Mouse (Mus musculus): ENCODE data around the gene Ehbp1l1. TPM values are rescaled to one million over a fixed set of nuclear protein-coding genes. Genes with fewer than 3 reads are reported as not detected.

Gene Ehbp1l1
- polyA plus RNA-seq, 1 experiment from 2014 or later = 9.3 TPM

DNA sequence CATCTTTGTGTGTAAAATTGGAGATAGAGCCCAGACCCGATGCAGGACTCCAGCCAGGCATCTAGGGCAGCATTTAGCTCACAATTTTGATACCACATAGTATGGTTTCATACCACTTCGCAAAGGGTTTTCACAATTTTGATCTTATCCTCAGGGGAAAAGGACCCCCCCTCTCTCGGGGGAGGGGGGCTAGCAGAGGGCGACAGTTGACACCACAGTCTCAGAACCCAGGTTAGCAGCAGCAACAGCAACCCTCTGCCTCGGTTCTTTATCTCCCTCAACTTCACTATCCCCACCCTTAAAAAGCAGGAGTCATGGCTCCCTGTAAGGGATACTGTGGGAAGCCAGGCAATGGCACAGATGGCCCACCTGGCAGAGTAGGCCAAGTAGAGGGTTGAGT is 12.9 kb downstream of the Ehbp1l1 start:
- 83% methylated on average over 5 of the region's 5 CpGs for WGBS
- peaks cover 84% of the 10 kb centered on the region for H3K36me3 ChIP-seq
- no peak for DNase-seq (ENCODE audit: low spot score)
- no peak overlapping the region for H3K27ac ChIP-seq (replicated peaks)
- H3K4me1 ChIP-seq = peaks cover 37% of the 10 kb centered on the region
- H3K27me3 ChIP-seq (ENCODE audit: low read depth, poor library complexity, severe bottlenecking) = peaks cover 23% of the 10 kb centered on the region
- H3K4me3 ChIP-seq = no peak overlapping the region
- H3K9me3 ChIP-seq (replicated peaks) = no peaks in the 10 kb centered on the region

DNA sequence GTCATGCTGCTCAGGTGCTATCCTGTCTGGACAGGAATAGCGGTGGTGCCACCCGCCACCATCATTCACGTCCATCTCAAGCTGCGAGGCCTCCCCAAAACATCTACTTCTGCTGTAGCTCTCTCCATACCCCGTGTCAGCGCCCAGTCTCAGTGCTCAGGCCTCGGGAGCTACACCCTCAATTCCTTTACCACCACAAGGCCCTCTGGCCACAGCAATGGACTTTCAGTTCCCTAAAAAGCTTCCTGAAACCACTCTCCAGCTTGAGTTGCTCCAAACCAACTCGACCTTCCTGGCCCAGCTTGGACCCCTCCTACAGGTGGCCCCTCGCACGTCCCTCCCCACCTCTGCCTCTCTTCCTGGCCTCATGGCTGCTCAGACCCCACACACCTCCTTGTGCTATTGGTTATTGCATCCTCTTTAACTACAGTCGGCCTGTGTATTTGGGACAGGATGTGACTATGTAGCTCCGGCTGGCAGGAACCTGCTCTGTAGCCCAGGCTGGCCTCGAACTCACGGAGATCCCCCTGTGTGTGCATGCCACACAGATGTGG is 14.1 kb downstream of the Ehbp1l1 start:
- Histone ChIP-seq H3K9me3 (replicated peaks) (no peaks in the 10 kb centered on the region), H3K27ac (replicated peaks) (no peak overlapping the region), H3K36me3 (peaks cover 83% of the 10 kb centered on the region), H3K27me3 (ENCODE audit: low read depth, poor library complexity, severe bottlenecking) (peaks cover 13% of the 10 kb centered on the region), H3K4me1 (peaks cover 30% of the 10 kb centered on the region), H3K4me3 (no peak overlapping the region)
- WGBS = 92% methylated on average over 14 of the region's 14 CpGs
- no peak for DNase-seq (ENCODE audit: low spot score)

DNA sequence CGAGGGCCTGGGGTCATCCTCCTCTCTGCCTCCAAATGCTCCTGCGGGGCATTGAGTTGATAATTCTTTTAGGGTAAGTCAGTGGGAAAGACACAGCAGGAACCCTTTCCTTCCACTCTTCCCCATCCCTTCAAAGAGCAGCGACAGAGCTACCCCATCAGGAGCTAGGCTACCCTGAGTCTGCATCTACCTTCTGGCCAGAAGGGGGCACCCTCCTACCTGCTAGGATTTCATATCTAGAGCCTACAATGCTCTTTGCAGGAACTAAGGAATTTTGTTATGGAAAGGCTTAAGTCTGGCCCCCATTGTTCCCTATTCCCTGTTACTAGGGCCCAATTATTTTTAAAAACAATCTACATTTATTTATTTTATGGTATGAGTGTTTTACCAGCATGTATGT is 14.9 kb downstream of the Ehbp1l1 start:
- H3K4me1 ChIP-seq = peaks cover 23% of the 10 kb centered on the region
- DNase-seq (ENCODE audit: low spot score) = peak; percentile 52
- no peak overlapping the region for H3K4me3 ChIP-seq
- H3K9me3 ChIP-seq (replicated peaks) = no peaks in the 10 kb centered on the region
- H3K36me3 ChIP-seq = peaks cover 85% of the 10 kb centered on the region
- WGBS = 2% methylated on average over 3 of the region's 3 CpGs
- H3K27ac ChIP-seq (replicated peaks) = no peak overlapping the region
- H3K27me3 ChIP-seq (ENCODE audit: low read depth, poor library complexity, severe bottlenecking) = peaks cover 8% of the 10 kb centered on the region; the same call in 1 of the 2 replicates

DNA sequence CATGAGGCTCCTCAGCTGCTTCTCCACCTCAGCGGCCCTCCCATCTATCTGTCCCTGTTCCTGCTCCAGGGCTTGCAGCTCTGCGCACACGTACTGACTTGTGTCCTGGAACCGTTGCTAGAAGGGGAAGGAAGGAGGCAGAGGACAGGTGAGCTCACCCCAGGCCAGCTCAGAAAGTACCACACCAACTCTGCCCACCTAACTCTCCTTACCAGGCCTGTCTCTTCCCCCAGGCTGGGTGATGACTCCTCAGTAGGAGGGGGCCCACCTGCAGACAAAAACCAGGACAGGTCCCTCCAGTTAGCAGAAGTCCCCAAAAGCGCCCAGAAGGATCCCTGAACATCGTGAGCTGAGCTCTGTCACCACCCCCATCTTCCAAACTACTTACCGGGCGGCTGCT is 15.5 kb downstream of the Ehbp1l1 start:
- H3K4me3 ChIP-seq = no peak overlapping the region
- peaks cover 85% of the 10 kb centered on the region for H3K36me3 ChIP-seq
- H3K9me3 ChIP-seq (replicated peaks) = no peaks in the 10 kb centered on the region
- H3K4me1 ChIP-seq = peaks cover 16% of the 10 kb centered on the region
- no peak overlapping the region for H3K27ac ChIP-seq (replicated peaks)
- WGBS = 78% methylated on average over 8 of the region's 8 CpGs
- DNase-seq (ENCODE audit: low spot score) = no peak
- peaks cover 2% of the 10 kb centered on the region; the same call in 1 of the 2 replicates for H3K27me3 ChIP-seq (ENCODE audit: low read depth, poor library complexity, severe bottlenecking)

DNA sequence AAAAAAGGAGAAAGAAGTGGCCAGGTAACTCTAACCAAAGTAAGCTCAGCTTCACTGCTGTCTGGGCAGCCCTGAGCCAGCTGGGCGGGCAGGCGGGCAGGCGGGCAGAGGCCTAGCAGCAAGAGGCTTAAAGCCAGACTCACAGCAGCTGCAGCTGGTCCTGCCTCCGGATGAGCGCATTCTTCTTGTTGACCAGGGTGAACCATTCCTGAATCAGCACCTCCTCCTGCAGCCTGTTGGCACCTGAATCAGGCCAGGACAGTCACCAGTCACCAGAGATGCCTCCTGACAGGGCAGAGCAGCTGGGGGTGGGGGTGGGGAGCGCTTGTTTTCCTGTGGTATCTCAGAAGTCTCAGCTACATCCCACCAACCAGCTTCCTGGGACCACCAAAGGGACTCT is 16.0 kb downstream of the Ehbp1l1 start:
- WGBS = 91% methylated on average over 6 of the region's 6 CpGs
- H3K4me1 ChIP-seq = peaks cover 15% of the 10 kb centered on the region

DNA sequence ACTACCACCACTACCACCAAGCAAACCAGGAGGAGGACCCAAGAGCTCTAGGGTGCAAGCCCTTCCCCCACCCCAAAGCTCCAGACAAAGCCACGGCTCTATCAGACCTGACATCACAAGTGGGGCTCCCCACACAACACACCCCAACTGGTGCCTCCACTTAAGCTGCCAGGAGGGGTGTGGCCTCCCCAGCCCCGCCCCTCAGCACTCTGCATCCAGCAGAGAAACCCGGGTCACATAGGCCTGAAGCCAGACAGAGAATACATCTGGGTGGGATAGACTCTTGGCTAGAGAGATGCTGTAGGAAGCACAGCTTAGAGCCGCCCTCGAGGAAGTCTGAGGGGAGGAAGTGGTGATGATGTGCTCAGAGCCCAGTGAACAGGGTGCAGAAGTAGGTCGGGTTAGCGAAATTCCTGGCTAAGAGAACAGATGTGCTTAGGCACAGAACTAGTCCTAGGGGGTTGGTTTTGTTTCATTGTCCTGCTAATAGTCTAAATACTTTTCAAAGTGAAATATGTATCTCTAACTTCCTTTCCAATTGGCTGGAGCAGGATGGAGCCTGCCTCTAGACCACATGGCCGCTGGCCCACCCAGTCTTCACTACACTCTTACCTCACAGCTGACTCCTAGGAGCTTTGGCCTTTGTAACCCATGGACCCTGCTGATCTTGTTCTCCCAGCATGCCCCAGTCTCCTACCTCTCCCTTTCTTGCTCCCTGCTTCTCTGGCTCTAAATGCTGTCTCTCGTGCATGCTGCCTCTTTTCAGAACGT is 21.1 kb downstream of the Ehbp1l1 start:
- Histone ChIP-seq H3K4me3 (no peak overlapping the region), H3K36me3 (peaks cover 74% of the 10 kb centered on the region), H3K27me3 (ENCODE audit: low read depth, poor library complexity, severe bottlenecking) (no peaks in the 10 kb centered on the region), H3K27ac (replicated peaks) (0 out of 2 replicates have a peak overlapping the region, but pooled peaks have one; percentile 4), H3K4me1 (peaks cover 11% of the 10 kb centered on the region), H3K9me3 (replicated peaks) (no peaks in the 10 kb centered on the region)
- DNase-seq (ENCODE audit: low spot score) = no peak
- WGBS = 54% methylated on average over 10 of the region's 10 CpGs

More for the DNA sequence above, 16.0 kb downstream of the Ehbp1l1 start:
- no peaks in the 10 kb centered on the region for H3K27me3 ChIP-seq (ENCODE audit: low read depth, poor library complexity, severe bottlenecking)
- H3K9me3 ChIP-seq (replicated peaks) = no peaks in the 10 kb centered on the region
- no peak overlapping the region for H3K27ac ChIP-seq (replicated peaks)
- H3K36me3 ChIP-seq = peaks cover 81% of the 10 kb centered on the region
- H3K4me3 ChIP-seq = no peak overlapping the region
- DNase-seq (ENCODE audit: low spot score) = no peak

DNA sequence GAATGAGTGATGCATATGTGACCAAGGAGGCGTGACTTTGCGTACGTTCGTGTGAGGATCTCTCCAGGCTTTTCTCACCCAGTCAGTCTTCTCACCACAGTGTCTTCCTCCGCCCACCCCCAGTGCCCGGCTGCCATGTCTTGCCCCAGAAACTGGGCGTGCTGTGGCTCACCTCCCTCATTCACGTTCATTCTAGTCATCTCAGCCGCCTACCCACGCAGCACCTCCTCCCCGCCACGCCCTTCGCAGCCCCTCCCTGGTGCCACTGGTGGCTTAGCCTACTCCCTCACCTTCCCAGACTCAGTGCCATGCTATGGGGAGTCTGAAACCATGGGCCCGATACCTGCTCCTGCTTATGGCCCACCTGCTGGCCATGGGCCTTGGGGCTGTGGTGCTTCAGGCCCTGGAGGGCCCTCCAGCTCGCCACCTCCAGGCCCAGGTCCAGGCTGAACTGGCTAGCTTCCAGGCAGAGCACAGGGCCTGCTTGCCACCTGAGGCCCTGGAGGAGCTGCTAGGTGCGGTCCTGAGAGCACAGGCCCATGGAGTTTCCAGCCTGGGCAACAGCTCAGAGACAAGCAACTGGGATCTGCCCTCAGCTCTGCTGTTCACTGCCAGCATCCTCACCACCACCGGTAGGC is 21.8 kb downstream of the Ehbp1l1 start, which contains the start of gene Kcnk7:
Gene Kcnk7 (plus strand): TSS at position 205 of the 638 bp plus-strand sequence.
- Histone ChIP-seq H3K9me3 (replicated peaks) (no peaks in the 10 kb centered on the region), H3K4me3 (no peak within 1 kb of the TSS), H3K36me3 (peaks cover 74% of the 10 kb centered on the region), H3K27me3 (ENCODE audit: low read depth, poor library complexity, severe bottlenecking) (no peaks in the 10 kb centered on the region), H3K4me1 (peaks cover 11% of the 10 kb centered on the region), H3K27ac (replicated peaks) (0 out of 2 replicates have a peak within 1 kb of the TSS, but pooled peaks have one; percentile 4)
- no peak for DNase-seq (ENCODE audit: low spot score)
- 73% methylated on average over 17 of the region's 17 CpGs for WGBS

DNA sequence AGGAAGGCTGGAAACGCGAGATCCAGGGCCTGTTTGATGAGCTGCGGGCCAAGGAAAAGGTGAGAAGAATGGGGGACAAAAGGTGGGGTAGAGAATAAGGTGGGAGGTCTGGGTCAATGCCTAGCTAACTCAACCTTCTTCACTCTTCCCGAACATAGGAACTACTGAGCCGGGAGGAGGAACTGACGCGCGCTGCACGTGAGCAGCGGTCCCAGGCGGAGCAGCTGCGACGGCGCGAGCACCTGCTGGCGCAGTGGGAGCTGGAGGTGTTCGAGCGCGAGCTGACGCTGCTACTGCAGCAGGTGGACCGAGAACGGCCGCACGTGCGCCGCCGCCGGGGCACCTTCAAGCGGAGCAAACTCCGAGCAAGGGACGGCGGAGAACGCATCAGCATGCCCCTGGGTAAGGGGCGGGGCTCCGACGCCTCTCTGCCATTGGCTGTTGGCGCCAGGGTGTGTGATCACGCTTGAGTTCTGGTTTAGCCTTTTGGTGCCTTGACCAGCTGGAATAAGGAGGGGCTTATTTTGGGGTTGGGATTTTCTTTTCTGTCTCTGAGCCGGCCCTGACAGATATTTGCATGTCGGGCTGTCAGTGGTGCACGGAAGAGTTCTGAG is 30.2 kb downstream of the Ehbp1l1 start:
- peaks cover 94% of the 10 kb centered on the region for H3K36me3 ChIP-seq
- H3K27ac ChIP-seq (replicated peaks) = peak overlapping the region; percentile 47; the same call in 1 of the 2 replicates
- no peaks in the 10 kb centered on the region for H3K9me3 ChIP-seq (replicated peaks)
- 10% methylated on average over 41 of the region's 41 CpGs for WGBS
- peaks cover 20% of the 10 kb centered on the region for H3K27me3 ChIP-seq (ENCODE audit: low read depth, poor library complexity, severe bottlenecking)
- peak overlapping the region; percentile 51 for H3K4me3 ChIP-seq
- peaks cover 41% of the 10 kb centered on the region for H3K4me1 ChIP-seq
- peak; percentile 67 for DNase-seq (ENCODE audit: low spot score)

DNA sequence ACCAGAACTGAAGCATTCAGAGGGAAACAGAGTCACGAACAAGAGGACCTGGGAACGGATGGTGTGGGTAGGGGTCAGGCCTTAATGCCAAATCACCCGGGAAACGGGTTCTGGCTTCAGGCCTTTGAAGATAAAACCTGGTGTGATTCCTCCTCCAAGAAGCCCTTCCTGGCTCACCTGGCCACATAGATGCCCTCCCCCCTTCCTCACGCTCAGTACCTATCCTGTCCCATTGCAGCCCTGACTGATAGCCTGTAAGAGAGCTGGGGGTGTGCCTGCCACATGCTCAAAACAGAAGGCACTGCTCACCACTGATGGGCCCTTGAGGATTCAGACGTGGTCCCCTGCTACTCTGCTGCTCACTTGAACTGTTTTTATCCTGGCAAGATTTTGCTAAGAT is 32.3 kb downstream of the Ehbp1l1 start:
- H3K27me3 ChIP-seq (ENCODE audit: low read depth, poor library complexity, severe bottlenecking) = peaks cover 20% of the 10 kb centered on the region
- 87% methylated on average over 6 of the region's 6 CpGs for WGBS
- H3K36me3 ChIP-seq = peaks cover 79% of the 10 kb centered on the region
- H3K27ac ChIP-seq (replicated peaks) = no peak overlapping the region
- H3K4me1 ChIP-seq = peaks cover 59% of the 10 kb centered on the region
- DNase-seq (ENCODE audit: low spot score) = no peak
- no peak overlapping the region for H3K4me3 ChIP-seq
- H3K9me3 ChIP-seq (replicated peaks) = no peaks in the 10 kb centered on the region

DNA sequence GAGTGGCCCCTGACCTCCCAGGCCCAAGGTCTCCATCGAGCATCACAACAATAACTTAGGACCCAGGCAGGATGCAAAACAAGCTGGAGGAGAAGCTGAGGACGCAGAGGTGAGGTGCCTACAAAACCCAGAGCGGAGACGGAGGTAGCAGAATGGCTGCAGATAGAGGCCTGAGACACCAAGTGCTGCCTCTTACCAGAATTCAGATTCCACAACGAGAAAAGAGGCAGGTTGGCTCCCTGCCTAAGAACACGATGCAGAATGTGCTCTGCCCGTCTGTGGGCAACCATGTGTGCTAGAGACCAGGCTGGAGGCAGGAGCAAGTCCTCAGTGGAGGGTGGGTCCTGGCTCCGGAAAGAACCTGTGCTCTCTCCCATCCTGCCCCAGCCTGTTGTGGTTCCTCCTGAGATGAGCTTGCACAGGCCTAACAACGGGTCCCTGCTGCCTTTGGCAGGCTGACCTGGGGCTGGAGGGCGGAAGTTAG is 33.2 kb downstream of the Ehbp1l1 start:
- peaks cover 62% of the 10 kb centered on the region for H3K4me1 ChIP-seq
- peaks cover 20% of the 10 kb centered on the region for H3K27me3 ChIP-seq (ENCODE audit: low read depth, poor library complexity, severe bottlenecking)
- H3K36me3 ChIP-seq = peaks cover 70% of the 10 kb centered on the region
- no peak for DNase-seq (ENCODE audit: low spot score)
- H3K9me3 ChIP-seq (replicated peaks) = no peaks in the 10 kb centered on the region
- WGBS = 79% methylated on average over 10 of the region's 10 CpGs
- H3K4me3 ChIP-seq = peak overlapping the region; percentile 90
- H3K27ac ChIP-seq (replicated peaks) = 0 out of 2 replicates have a peak overlapping the region, but pooled peaks have one; percentile 59

DNA sequence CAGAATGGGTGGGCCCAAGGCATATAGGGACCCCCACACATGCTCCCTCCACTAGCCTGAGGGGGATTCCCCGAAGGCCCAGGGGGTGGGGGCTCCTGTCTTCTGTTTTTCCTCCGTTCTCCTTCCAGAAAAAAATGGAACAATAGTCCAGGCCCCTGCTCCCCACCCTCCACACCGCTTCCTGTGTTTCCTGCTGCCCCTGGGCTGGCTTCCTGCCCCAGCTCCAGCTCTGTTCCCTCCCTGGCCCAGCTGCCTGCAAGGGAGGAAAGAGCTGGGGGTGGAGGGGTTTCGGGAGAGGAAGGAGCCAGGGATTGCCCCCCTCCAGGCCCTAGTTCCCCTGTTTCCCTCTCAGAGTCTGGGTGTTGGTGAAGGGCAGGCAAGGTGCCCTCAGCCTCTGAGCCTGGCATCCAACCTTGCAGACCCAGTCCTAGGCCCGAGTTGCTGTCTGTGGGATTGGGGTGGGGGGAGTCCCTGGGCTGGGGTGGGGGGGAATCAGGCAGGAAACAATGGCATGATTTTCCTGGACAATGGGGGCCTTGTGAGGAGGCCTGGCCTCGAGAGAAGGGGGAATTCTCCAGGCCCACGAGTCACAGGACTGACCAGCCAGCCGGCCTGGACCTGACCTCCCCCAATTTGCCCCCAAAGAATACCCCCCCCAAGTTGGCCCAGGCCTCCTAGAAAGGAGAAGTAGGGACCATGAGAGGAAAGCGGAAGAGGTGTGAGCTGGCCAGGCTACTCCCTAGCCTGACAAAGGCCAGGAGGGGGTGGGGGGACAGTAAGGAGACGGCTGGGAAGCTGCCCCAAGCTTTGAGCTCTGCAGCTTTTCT is 33.8 kb downstream of the Ehbp1l1 start:
- peaks cover 20% of the 10 kb centered on the region for H3K27me3 ChIP-seq (ENCODE audit: low read depth, poor library complexity, severe bottlenecking)
- H3K9me3 ChIP-seq (replicated peaks) = no peaks in the 10 kb centered on the region
- DNase-seq (ENCODE audit: low spot score) = no peak
- H3K4me1 ChIP-seq = peaks cover 69% of the 10 kb centered on the region
- peak overlapping the region; percentile 90 for H3K4me3 ChIP-seq
- H3K36me3 ChIP-seq = peaks cover 64% of the 10 kb centered on the region
- peak overlapping the region; percentile 59 for H3K27ac ChIP-seq (replicated peaks)
- WGBS = 72% methylated on average over 10 of the region's 10 CpGs

DNA sequence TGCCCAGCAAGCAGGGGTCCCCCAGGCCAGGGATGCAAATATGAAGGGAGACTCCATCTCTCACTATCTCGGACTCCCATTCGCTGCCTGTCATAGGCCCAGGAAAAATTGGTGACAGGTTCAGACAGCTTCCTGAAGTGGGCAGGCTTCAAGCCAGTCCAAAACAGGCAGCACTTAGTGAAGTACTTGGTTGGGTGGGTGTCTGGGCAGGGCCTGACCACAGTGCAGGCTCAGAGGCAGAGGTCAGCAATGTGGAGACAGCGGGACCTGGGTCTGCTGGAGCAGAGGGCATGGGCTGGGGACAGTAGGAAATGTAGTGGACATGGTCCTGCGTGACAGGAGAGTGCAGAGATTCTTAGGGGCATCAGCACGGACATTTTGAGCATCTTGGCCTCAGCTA is 34.5 kb downstream of the Ehbp1l1 start:
- Histone ChIP-seq H3K4me3 (peak overlapping the region; percentile 90), H3K27me3 (ENCODE audit: low read depth, poor library complexity, severe bottlenecking) (peaks cover 20% of the 10 kb centered on the region), H3K36me3 (peaks cover 63% of the 10 kb centered on the region), H3K27ac (replicated peaks) (0 out of 2 replicates have a peak overlapping the region, but pooled peaks have one; percentile 59), H3K9me3 (replicated peaks) (no peaks in the 10 kb centered on the region), H3K4me1 (peaks cover 72% of the 10 kb centered on the region)
- 85% methylated on average over 5 of the region's 5 CpGs for WGBS
- no peak for DNase-seq (ENCODE audit: low spot score)

All from midbrain, embryonic 10.5 days (tissue).